Mouse (Mus musculus): Measurements from ENCODE around the gene Iqcc. TPM values are rescaled to one million over a fixed set of nuclear protein-coding genes. Genes with fewer than 3 reads are reported as not detected.

The Iqcc gene
- polyA plus RNA-seq, 1 experiment, result 67.4 TPM

DNA sequence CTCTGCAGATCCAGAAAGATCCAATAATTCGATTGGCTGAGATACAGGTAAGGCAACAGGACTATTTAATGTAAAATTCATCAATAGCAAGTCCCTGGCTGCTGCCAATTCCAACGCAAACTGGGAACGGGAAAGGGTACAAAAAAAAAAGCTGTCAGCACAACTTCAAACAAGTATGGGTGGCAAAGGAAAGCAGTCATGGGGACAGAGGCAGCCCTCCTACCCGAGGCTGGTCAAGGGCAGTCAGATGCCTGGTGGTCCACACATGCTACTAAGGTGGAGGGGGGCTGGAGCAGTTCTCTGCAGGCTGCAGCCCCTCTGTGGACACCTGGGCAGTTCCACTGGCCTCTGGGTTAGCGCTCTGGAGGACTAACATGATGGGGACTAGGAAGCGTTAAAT is 7.1 kb upstream of the Iqcc start:
- Histone ChIP-seq H3K27me3 (replicated peaks; ENCODE audit: control insufficient read depth, insufficient read depth, low read length) (no peaks in the 10 kb centered on the region), H3K27ac (ENCODE audit: insufficient read depth, low read depth, low read length) (no peak overlapping the region), H3K36me3 (ENCODE audit: control insufficient read depth, insufficient read depth, low read length) (peaks cover 3% of the 10 kb centered on the region), H3K4me1 (ENCODE audit: control insufficient read depth, insufficient read depth, low read length) (peaks cover 12% of the 10 kb centered on the region), H3K4me3 (ENCODE audit: insufficient read depth, low read depth, low read length) (no peak overlapping the region)
- no peak for DNase-seq
- WGBS, result 82% methylated on average over 6 of the region's 6 CpGs
- no peak for TF ChIP-seq CTCF (conservative IDR thresholded peaks at IDR 0.05; ENCODE audit: insufficient read depth, insufficient read length, low read depth, low read length)
- no peak for TF ChIP-seq POLR2A (IDR thresholded peaks at IDR 0.05; ENCODE audit: low read depth, low read length)

DNA sequence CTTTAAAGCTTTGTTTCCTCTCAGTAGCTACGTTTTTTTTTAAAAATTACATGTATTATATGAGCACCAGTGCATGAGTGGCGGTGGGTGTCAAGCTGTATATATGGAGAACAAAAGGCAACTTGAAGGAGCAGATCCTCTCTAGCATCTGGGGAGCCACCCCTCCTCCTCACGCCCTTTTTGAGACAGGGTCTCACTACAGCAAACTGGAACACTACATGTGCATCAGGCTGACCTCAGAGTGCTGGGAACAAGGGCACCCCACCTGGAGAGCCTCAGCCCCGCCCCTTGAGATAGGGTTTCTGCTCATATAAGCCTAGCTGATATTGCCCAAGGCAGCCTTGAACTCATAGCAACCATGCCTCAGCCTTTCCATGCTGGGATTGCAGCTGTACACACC is 6.6 kb upstream of the Iqcc start:
- H3K36me3 ChIP-seq (ENCODE audit: control insufficient read depth, insufficient read depth, low read length), result peaks cover 2% of the 10 kb centered on the region
- peaks cover 12% of the 10 kb centered on the region for H3K4me1 ChIP-seq (ENCODE audit: control insufficient read depth, insufficient read depth, low read length)
- TF ChIP-seq CTCF (conservative IDR thresholded peaks at IDR 0.05; ENCODE audit: insufficient read depth, insufficient read length, low read depth, low read length) (no peak), POLR2A (IDR thresholded peaks at IDR 0.05; ENCODE audit: low read depth, low read length) (no peak)
- no peak for DNase-seq
- H3K4me3 ChIP-seq (ENCODE audit: insufficient read depth, low read depth, low read length), result no peak overlapping the region
- 55% methylated on average over 4 of the region's 4 CpGs for WGBS
- H3K27me3 ChIP-seq (replicated peaks; ENCODE audit: control insufficient read depth, insufficient read depth, low read length), result no peaks in the 10 kb centered on the region
- peak overlapping the region; percentile 74; the same call in 1 of the 2 replicates for H3K27ac ChIP-seq (ENCODE audit: insufficient read depth, low read depth, low read length)

DNA sequence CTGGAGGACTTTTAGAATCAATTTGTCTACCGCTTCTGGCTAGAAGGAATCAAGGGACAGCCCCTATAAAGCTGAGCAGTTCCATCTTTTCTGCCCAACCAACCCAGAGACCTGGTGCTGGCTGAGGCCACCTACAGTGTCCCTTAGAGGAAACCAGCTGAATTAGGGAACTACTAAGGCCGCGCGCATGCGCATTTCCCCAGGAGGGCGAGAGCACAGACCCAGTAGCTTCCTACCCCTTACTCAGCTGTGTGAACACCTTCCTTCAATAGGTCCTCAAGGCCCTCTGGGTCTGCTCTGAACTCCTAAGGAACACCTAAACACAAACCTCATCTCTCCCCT is 6.1 kb upstream of the Iqcc start:
- 7% methylated on average over 6 of the region's 6 CpGs for WGBS
- Histone ChIP-seq H3K27ac (ENCODE audit: insufficient read depth, low read depth, low read length) (peak overlapping the region; percentile 74), H3K36me3 (ENCODE audit: control insufficient read depth, insufficient read depth, low read length) (peaks cover 2% of the 10 kb centered on the region), H3K4me1 (ENCODE audit: control insufficient read depth, insufficient read depth, low read length) (peaks cover 12% of the 10 kb centered on the region), H3K27me3 (replicated peaks; ENCODE audit: control insufficient read depth, insufficient read depth, low read length) (no peaks in the 10 kb centered on the region), H3K4me3 (ENCODE audit: insufficient read depth, low read depth, low read length) (peak overlapping the region; percentile 13; the same call in 1 of the 2 replicates)
- TF ChIP-seq CTCF (conservative IDR thresholded peaks at IDR 0.05; ENCODE audit: insufficient read depth, insufficient read length, low read depth, low read length) (no peak), POLR2A (IDR thresholded peaks at IDR 0.05; ENCODE audit: low read depth, low read length) (no peak)
- peak; percentile 58 for DNase-seq

DNA sequence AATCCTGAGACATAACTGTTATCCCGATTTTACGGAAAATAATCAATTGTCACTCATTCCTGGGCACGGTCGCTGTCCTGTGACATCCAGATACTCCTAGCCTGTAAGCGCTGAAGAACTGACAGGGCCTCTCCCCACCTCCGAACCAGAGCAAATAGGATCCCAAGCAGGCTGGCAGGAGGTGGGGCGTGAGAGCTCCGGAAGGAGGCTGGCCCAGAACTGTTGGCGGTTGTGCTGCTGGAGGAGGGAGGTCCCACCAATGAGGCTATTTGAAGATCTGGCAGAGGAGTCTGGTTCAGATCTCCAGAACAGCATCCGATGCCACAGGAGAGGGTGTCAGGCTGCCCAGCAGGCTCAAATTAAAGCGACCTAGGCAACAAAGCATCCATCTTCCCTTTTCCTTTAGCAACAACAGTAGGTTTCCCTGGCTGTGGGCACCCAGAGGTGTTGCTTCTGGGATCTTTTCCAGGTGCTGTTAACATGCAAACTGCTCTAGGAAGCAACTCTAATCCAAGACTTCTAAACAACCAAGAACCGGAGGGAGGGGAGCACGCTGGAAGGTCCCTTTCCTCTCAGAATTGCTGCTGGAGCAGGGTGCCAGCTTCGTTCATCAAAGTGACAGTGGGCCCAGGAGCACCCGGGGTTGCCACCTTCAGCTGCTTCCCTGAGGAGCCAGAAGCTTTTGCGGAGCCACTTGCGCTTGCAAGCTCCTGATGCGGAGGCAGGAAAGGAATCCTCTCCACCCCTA is 5.6 kb upstream of the Iqcc start:
- peak overlapping the region; percentile 83 for H3K27ac ChIP-seq (ENCODE audit: insufficient read depth, low read depth, low read length)
- peaks cover 2% of the 10 kb centered on the region for H3K36me3 ChIP-seq (ENCODE audit: control insufficient read depth, insufficient read depth, low read length)
- no peaks in the 10 kb centered on the region for H3K27me3 ChIP-seq (replicated peaks; ENCODE audit: control insufficient read depth, insufficient read depth, low read length)
- under 1% methylated on average over 18 of the region's 18 CpGs for WGBS
- H3K4me1 ChIP-seq (ENCODE audit: control insufficient read depth, insufficient read depth, low read length), result peaks cover 12% of the 10 kb centered on the region
- TF ChIP-seq POLR2A (IDR thresholded peaks at IDR 0.05; ENCODE audit: low read depth, low read length), result no peak
- no peak for TF ChIP-seq CTCF (conservative IDR thresholded peaks at IDR 0.05; ENCODE audit: insufficient read depth, insufficient read length, low read depth, low read length)
- DNase-seq, result peak; percentile 94
- H3K4me3 ChIP-seq (ENCODE audit: insufficient read depth, low read depth, low read length), result peak overlapping the region; percentile 84

DNA sequence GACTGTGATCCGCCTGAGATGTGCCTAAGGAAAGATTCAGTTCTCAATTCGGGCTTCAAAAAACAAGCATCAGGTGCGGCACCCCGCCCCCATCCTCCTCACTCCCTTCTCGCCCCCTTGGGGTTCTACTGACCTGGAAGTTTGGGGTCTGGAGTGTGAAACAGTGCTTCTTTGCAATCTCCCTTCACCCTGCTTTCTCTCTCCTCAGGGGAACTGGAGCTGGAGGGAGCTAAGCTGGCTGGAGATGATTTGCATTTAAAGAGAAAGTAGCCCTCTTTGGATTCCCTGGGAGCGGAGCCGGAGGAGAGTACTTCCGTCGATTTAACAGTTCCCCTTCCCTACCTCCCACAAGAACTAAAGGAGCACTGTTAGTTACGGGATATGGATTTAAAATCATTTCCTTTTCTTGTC is 4.8 kb upstream of the Iqcc start, which contains the start of gene Ccdc28b:
Gene Ccdc28b (minus strand): TSS at position 267 of the 411 bp plus-strand sequence.
- peaks cover 14% of the 10 kb centered on the region for H3K4me1 ChIP-seq (ENCODE audit: control insufficient read depth, insufficient read depth, low read length)
- H3K36me3 ChIP-seq (ENCODE audit: control insufficient read depth, insufficient read depth, low read length), result no peaks in the 10 kb centered on the region; the same call in 1 of the 2 replicates
- peak; percentile 77 for DNase-seq
- peak within 1 kb of the TSS; percentile 84 for H3K4me3 ChIP-seq (ENCODE audit: insufficient read depth, low read depth, low read length)
- WGBS, result under 1% methylated on average over 10 of the region's 10 CpGs
- TF ChIP-seq CTCF (conservative IDR thresholded peaks at IDR 0.05; ENCODE audit: insufficient read depth, insufficient read length, low read depth, low read length) (no peak), POLR2A (IDR thresholded peaks at IDR 0.05; ENCODE audit: low read depth, low read length) (no peak)
- no peaks in the 10 kb centered on the region for H3K27me3 ChIP-seq (replicated peaks; ENCODE audit: control insufficient read depth, insufficient read depth, low read length)
- H3K27ac ChIP-seq (ENCODE audit: insufficient read depth, low read depth, low read length), result peak within 1 kb of the TSS; percentile 83

DNA sequence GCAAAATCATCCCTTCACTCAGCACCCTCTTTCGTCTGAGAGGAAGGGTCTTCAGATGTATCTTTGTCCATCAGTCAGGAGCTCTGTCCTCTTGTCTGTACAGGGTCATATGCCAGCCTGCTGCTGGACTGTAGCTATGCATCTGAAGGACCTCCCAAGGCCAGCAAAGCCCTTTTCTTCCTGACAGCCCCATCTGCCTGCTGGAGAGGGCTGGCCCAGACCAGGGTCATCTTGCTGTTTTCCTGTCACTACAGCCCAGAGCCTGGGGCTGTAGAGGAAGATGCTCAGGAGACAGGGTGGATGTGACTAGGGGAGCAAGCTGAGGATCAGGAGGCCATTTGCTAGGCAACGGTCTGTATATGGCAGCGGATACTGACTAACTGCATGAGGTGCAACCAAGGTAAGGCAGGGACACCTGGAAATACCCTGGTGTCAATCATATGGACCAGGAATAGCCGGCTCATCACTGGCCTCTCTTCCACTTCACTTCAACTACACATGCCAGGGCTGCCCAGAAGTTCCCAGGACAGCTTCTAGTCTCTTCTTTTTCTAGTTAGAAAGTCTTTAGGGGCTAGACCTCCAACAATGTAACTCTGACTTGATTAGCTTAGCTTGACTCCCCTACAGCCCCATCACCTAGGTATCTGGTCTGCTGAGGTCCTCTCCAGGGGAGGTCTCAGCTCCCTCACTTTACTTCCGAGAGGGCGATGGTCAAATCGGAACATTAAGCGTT is 4.1 kb upstream of the Iqcc start:
- Histone ChIP-seq H3K27ac (ENCODE audit: insufficient read depth, low read depth, low read length) (peak overlapping the region; percentile 20; the same call in 1 of the 2 replicates), H3K4me1 (ENCODE audit: control insufficient read depth, insufficient read depth, low read length) (peaks cover 19% of the 10 kb centered on the region), H3K4me3 (ENCODE audit: insufficient read depth, low read depth, low read length) (peak overlapping the region; percentile 84), H3K27me3 (replicated peaks; ENCODE audit: control insufficient read depth, insufficient read depth, low read length) (no peaks in the 10 kb centered on the region), H3K36me3 (ENCODE audit: control insufficient read depth, insufficient read depth, low read length) (no peaks in the 10 kb centered on the region)
- WGBS, result 15% methylated on average over 8 of the region's 8 CpGs
- DNase-seq, result no peak
- no peak for TF ChIP-seq CTCF (conservative IDR thresholded peaks at IDR 0.05; ENCODE audit: insufficient read depth, insufficient read length, low read depth, low read length)
- no peak for TF ChIP-seq POLR2A (IDR thresholded peaks at IDR 0.05; ENCODE audit: low read depth, low read length)
